Mouse (Mus musculus) testis, postnatal 10 days (tissue): Measurements from ENCODE around the gene Acss1.

ENCODE experiments used
- DNase-seq: peaks from one replicate; pipeline ENCODE4 v3.0.0; 2021; ENCODE audit warnings: low spot score

The Acss1 gene

DNA sequence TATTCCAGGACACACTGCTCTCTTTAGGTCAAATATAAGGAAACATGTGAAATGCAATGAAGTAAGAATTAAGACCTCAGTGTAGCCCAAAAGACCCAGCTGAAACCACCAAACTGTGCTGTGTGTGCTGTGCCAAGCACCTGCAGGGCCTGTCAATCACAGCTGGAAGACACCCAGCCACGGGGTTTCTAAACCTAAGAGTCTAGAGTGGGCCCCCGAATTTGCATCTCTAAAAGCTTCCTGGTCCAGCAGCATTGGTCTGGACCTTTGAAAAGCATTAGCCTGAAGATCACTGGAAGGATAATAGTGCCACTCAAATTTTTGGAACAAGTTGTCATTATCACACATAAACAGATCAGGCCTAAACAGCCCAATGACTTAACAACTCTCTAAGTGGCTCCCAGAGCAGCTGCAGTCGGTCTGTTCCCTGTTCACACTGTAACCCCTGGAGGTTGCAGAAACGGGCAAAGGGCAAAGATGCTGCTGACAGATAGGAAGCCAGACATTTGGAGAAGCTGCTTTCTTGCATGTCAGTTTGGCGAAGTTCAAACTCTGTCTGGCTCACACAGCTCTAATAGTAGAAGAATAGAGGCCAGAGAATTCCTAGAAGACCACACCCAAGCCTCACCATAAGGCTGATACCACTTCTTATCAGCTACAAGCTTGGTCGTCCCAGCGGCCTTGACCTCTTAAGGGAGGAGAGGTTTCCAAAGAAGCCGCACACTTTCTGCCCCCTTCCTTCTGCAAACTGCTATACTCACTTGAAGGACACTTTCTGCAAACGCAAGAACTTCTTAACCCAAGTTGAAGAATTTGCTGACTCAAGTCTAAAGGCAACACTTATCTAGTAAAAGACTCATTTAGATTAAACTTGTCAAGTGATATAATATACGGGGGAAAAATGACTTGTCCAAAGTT lies 2.5 kb downstream of the Acss1 start:
- DNase-seq: no peak

DNA sequence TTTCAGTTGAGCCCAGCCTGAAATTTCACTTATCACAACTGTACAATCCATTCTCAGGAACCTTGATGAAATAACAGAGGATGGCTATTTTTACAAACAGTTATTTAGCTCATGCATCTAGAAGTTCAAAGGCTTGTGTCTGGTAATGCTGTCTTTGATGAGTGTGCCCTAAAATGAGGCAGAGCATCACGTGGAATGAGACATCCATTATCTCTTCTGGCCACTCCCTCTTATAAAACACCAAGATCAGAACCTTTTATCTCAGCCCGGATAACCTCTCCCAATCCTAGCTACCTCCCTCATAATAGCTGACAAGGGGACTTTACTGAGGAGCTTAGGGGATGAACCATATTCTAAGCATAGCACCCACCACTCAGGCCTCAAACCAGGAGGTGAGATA lies 3.3 kb downstream of the Acss1 start:
- DNase-seq: no peak

DNA sequence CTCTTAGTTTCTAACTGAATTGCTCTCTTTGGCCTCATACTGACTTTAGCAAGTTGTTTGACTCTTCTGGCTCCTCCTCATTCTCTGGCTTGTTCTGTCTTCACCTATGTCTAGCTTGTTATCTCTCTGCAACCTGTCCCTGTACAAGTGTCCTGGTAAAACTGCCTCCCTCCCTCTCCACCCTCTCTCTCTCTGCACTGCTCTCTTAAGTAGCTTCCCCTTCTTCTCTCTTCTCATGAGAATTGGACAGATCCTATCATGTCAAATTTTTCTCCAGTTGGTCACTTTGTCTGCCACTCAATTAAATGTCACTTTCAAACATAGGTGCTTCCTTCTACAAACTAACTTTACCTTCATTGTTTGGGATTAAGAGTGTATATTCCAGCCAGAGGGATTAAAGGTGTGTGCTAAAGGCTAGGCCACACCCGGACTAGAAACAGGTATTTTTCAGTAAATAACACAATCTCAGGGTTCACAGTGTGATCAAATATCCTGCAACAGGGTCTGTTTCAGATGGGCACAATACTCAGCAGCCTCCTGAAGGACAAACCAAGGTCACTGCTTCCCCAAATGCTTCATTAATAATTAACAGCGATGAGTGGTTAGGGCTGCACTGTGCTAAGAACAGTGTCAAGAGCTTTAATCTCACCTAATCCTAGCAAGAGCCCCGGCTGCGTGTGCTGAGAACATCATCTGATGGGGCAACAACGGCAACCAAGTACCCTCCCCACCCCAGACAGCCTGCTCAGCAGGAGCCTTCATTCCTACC lies 4.0 kb downstream of the Acss1 start:
- no peak for DNase-seq

DNA sequence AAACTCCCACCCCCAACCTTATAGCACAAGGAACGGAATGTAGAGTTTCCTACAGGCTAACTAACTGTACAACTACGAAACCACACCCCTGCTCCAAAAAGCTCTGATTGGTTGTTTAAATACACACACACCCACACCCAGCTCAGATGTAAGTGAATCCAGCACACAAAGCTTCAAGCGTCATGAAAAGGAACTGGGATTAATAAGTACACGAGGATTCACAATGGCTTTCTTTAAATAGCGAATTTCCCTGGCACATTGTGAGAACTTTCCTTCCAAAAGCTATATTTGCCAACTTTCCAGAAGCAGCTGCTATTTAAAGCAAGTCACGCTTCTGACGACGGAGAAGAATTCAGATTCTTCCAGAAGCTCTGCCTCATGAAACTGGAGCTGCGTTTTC lies 5.0 kb downstream of the Acss1 start:
- DNase-seq: no peak

DNA sequence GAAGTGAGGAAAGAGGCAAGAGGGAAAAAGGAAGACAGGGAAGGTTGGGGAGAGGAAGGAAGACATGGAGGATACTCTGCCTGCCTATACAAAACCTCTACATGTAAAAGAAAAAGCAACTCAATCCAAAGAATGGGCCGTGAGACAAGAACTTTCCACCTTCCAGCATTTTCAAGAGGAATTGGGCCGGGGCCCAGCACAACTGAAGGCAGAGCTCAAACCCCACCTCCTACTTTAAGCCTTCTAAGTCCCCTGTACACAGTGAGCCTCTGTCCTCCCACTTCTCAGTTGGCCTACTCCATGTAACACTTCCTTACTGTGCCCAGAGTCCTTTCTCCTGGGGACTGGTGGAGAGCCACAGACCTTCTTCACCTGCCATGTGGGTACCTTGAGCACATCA lies 6.3 kb downstream of the Acss1 start:
- no peak for DNase-seq

DNA sequence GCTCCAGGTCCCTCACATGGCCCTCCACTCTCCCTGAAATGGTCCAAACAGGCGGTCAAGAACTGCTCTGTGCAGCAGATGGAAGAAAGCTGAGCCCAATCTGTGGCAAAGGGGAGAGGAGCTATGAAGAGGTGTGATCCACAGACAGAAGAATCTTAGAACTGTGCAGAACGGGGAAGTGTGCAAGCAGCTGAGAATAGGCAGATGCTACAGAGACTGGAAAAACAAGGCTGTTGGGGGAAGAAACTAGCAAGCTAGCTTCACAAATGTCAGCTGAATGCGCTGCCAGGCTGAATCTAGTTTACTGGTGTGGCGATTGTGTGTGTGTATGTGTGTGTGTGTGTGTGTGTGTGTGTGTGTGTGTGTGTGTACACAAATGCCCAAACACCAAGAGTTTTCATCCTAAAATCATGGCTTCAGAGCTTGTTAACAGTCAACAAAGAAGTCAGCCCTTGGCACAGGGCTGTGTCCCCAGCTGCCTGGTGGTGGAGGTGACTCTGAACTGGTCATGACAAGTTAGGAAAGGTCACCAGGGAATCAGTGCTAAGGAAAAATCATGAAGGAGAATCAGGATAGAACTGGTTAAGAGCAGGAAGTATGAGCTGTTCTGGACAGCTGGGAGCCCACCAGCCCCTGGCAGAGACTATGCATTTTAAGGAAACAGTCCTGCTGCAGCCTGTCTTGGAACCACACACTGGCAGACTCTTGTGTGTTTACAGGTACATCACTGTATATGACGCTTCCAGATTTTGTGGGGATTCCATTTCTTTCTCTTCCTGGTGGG lies 7.4 kb downstream of the Acss1 start:
- no peak for DNase-seq

DNA sequence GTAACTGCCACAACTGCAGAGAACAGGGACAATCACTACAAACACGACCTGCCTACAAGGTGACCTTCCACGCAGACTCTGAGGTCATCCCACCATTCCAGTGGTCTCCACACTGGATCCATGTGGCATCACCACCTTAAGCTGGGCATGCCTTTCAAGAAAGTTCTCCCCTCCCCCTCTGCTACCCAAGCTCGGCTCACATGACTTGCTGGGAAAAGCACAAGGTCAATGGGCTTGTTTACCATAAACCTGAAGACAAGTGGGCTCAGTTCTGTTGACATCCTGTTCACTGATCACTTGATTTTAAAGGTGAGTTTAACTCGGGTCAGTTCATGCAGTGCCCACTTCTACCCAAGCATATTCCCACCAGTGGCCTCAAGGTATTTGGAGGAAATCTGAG lies 8.3 kb downstream of the Acss1 start:
- DNase-seq: no peak

DNA sequence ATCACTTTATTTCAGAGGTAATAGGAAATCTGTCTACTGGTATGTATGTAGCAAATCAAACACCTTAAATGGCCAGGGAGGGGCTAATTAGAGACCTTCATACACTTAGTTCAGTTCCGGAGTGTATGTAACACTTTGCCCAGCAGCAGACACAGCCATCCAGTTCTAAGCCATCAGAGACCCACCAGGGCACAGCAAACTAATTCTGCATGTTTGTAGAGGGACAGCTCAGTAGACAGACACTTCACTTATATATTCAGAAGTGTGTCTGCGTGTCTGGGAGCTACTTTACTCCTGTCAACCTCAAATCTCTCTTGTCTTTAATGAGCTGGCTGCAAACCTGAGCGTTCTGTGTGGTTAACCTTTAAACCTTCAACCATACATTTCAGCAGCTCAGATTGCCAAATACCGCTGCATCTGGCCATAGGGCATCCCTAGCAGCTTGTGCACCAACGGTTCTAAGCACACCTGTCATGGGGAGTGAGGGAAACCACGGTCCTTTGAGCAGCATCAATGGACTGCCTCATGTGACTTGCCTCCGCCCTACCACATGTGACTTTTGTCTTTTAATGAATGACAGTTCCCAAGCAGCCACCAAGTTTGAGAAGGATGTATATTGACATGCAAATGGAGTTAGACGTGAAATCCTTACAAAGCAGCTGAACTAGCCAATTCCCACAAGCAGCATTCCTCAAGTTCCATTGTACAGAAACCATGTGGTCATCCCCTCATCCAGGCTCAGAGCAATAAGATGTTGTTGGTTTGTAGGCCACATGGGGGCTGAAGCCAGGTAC lies 11.1 kb downstream of the Acss1 start:
- DNase-seq: no peak

DNA sequence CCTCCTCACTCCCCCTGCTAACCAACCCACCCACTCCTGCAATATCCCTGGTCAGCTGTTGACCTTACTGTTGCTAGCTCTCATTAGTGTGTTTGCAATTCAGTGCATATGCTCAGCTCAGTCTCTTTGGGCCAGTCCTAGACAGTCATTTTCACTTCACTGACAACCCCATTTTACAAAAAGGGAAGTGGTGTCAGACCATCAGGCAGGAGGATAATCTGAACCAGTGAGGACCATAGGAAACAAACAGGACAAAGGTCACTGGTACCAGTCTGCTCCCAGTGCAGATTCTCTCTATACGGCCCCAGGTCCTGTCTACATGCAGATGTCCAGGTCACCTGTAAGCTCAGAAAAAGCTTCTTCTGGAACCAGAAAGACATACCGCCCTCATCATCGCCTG lies 12.2 kb downstream of the Acss1 start:
- no peak for DNase-seq

DNA sequence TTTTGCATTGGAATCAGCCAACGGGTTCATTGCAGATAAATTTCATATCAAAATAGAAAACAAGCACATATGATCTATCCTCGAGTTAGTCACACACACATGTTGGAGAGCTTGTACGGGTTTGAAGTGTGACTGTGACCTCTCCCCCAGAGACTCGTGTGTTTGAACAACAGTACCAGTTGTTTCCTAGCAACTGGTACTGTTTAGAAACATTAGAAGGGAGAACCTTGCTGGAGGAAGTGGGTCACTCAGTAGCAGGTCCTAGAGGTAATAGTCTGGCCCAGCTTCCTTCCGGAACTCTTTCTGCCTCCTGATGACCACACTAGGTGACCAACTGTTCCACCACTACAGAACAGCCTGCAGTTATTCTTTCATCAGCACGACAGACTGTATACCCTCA lies 13.0 kb downstream of the Acss1 start:
- DNase-seq: no peak

DNA sequence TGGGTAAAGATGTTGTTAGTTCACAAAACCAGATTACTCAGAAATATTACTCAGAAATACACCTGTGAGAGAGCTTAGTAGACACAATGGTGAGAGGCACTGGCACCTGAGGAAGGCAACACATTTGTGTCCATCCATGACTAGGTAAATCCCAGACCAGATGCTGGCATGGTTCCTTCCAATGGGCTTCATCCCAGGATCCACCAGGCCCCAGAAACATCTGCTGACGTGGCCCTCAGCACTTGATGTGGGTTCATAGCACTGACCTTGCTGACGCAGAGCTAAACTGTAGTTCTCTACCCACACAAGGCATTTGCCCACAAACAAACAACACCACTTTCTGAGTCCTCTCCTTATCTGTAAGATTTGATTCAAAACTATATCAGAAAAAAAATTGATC lies 13.5 kb downstream of the Acss1 start:
- DNase-seq: no peak

DNA sequence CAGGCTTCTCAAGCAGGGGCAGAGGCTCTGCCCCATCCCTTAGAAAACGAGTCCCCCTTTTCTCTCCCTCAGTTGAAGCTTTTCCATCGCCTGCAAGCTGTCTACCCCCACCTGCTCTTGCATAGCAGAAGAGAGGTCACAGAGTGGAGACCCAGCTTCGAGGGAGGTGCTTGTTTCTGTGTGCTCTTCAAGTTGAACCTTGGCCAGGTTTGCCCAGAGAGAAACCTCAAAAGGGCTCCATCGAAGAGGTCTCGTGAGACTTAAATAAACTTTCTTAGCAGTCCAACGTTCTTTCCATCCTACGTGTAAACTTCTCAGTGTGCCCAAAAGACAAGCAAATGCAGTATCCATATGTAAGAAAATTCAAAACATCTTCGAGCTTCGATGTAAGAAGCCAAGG lies 16.9 kb downstream of the Acss1 start:
- DNase-seq: no peak

DNA sequence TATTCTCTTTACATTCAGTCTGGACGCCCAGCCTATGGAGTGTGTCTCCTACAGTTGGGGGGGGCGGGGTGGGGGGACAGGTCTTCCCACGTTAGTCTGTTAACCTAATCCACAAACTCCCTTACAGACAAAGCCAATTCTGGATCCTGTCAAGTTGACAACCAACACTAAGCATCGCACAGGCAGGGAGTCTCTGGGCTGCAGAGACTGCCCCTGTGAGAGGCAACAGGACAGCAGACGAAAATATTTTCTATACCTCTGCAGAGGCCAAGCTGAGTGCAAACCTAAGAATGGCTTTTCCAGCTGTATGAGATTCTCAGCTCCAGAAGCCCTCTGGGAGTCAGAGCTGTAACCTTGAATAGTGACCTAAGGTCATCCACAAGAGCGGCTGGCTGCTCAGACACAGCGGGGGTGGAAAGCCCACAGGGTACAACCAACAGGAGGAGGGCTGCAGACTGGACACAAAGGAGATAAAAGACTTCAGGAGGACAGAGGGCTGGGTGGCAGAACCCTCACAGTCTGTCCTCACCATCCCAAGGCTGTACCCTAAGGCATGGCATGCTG lies 17.7 kb downstream of the Acss1 start:
- DNase-seq: no peak

DNA sequence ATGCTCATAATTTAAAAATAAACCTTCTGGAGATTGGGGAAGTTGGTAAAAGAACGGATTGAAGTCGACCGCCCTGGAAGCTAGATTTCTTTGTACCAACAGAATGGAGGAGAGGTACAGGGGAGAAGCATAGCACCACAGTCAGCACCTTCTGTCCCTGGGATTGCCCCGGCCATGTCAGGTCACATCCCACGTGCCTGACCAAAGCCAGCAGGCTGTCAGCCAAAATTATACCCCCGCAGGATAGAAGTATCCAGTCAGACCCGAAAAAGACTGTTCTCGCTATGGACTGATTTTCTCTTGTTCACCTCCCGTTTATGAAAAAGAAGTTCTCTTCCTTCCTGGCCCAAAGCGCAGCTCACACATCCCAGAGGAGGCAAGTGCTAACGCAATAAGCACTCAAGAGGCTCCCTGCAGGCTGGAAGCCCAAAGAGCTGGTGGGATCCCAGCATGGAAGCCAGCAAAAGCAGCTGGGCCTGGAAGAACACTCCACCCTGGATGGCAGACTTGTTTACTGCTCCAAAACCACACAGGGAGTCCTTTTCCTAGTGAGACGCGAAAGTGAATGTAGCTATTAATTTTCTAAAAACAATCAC lies 19.9 kb downstream of the Acss1 start:
- peak; percentile 54 for DNase-seq

DNA sequence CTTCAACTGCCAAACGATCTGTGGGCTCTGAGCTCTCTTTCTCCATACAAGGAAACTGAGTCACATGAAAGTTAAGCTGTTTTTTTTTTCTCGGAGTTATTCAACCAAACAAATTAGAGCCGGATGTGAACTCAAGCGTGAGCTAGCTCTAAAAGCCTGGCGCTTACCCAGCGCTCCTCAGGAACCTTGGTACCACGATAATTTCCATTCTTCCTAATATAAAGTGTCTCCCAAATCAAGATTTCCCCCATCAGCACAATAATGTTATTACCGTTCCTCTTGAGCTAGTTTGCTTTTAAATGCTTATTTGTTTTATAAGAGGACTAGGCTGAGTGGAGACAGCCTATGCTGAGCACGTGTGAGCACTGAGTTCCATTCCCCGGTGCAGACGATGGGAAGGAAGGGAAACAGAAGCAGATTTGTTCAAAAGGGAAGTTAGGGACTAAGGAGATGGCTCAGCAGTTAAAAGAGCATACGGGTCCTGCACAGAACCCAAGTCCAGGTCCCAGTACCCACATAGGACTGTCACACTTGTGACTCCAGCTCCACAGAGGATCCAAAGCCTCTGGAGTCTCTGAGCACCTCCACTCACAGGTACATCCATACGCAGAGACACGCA lies 20.5 kb downstream of the Acss1 start:
- no peak for DNase-seq

DNA sequence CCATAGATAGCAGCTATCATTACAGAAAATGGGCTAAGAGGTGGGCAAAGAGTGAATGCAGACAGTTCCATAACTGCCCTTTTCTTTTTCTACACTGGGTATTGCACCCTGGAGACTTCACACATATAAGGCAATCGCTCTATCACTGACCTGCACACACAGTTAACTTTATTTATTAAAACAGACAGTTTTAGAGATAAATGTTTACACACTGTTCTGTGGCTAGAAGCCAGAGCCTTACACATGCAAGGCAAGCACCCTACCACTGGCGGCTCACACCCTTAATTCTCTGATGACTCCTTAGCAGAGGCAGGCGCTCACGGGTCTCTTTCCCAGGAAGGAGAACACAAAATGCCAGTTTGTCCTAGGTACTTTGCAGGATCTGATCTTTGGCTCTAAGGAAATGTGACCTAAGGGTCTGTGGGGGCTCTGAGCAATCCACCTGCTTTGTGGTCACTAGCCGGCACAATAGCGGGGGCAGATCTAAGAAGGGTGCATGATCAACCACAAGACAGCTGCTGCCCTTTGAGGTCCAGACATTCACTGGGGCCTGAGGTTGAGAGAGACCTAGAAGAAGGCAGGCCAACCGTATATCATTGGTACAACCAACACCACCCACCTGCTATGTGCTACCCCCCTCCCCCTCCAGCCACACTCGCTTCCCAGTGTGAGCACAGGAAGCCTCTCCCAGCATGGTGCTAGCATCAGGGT lies 21.7 kb downstream of the Acss1 start:
- DNase-seq: no peak

DNA sequence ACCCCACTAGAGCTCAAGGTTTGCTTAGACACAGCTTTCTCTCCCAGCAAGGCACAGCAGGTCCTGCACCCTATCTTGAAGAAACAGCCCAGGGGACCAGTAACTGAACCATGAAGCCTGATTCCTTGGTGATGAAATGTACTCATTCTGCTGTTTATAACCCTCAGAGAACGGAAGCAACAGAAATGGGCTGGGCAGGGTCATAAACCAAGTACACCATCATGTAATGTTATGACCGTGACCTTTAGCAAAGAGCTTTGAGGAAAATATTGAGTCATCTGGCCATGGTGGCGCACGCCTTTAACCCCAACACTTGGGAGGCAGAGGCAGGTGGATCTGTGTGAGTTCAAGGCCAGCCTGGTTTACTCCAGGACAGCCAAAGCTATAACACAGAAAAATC lies 23.1 kb downstream of the Acss1 start:
- no peak for DNase-seq

DNA sequence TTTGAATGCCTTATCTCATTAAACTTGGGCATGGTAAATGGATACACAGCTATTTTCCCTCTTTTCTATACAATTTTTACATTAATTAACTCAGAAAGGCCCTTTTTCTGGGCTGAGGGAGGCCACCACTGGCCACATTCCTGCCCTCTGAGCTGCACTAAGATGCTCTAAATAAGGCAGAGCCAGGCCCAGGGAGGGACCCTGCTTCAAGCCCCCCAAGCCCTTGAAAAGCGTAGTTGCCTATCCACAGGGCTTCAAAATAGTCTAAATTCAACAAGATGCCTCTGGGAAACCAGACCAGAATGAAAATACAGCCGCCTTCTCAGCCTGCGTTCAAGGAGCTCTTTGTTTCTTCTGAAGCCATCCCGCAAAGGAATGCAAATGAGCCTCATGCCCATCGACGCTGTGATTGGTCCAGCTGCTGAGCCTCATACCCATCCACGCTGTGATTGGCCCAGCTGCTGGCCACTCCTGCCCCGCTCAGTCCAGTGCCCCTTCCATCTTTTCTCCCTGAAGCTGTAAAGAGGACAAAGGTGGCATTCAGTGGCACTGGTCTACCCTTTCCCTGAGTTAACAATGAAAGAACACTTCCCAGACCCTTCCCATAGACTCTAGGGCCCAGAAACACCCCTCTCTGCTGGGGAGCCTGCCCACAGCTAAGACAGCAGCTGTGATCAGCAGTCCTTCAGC lies 24.4 kb downstream of the Acss1 start:
- DNase-seq: no peak

DNA sequence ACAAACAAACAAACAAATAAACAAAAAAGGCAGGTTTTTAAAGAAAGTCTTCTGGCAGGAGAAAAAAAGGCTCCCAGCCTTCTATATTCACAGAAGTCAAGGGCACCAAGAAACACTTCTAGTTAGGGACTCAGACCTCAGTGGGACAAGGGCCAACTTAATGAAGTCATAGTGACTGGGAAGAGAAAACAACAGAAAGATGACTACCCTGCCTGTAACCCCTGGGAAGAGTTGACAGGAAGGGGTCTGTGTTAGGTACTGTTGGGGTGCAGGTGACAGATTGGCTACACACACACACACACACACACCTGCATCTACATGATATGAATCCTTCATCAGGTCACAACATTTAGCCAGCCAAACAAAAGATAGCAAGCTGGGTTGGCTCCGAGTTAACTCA lies 25.1 kb downstream of the Acss1 start:
- DNase-seq: no peak
